Mouse (Mus musculus) midbrain, embryonic 15.5 days (tissue): ENCODE results near the gene Fanca. TPM values are rescaled to one million over a fixed set of nuclear protein-coding genes. Genes with fewer than 3 reads are reported as not detected.

ENCODE experiments used
- ATAC-seq: fragments of 200-750 bp; cut with Nextera tagmentation; replicated peaks from 2 replicates; pipeline ENCODE4 v1.8.0; 2017; ENCODE audit warnings: moderate TSS enrichment
- H3K27ac ChIP-seq: fragments of 300-500 bp; sonication (generic); 2 replicates; pipeline ENCODE4 v1.5.1; 2015; ENCODE audit warnings: mild to moderate bottlenecking, inconsistent platforms
- H3K27me3 ChIP-seq: fragments of 300-500 bp; sonication (generic); replicated peaks from 2 replicates; pipeline ENCODE4 v1.6.1; 2015; ENCODE audit warnings: inconsistent platforms
- H3K36me3 ChIP-seq: fragments of 300-500 bp; sonication (generic); replicated peaks from 2 replicates; pipeline ENCODE4 v1.6.1; 2015; ENCODE audit warnings: inconsistent platforms
- H3K4me1 ChIP-seq: fragments of 300-500 bp; sonication (generic); 2 replicates; pipeline ENCODE4 v1.6.1; 2015; ENCODE audit warnings: inconsistent platforms
- H3K4me2 ChIP-seq: fragments of 300-500 bp; sonication (generic); 2 replicates; pipeline ENCODE4 v1.6.1; 2015; ENCODE audit warnings: inconsistent platforms, mild to moderate bottlenecking, moderate library complexity
- H3K4me3 ChIP-seq: fragments of 300-500 bp; sonication (generic); 2 replicates; pipeline ENCODE4 v1.5.1; 2015; ENCODE audit warnings: mild to moderate bottlenecking, inconsistent platforms
- H3K9ac ChIP-seq: fragments of 300-500 bp; sonication (generic); 2 replicates; pipeline ENCODE4 v1.6.1; 2015; ENCODE audit warnings: mild to moderate bottlenecking, inconsistent platforms
- H3K9me3 ChIP-seq: fragments of 300-500 bp; sonication (generic); 2 replicates; pipeline ENCODE4 v1.6.1; 2016; ENCODE audit warnings: inconsistent platforms
- WGBS: fragments of 180-500 bp; shearing (Covaris S2); methylation state at CpG from one replicate; pipeline ENCODE4 v1.1.7; 2015; ENCODE audit warnings: mixed read lengths; 5-methylcytosine and 5-hydroxymethylcytosine counted together
- polyA plus RNA-seq: library from polyadenylated mRNA; unstranded; fragments of >200 nt; fragmentation: Nextera tagmentation; extraction: Ambion mirVana; gene quantifications from 2 replicates; pipeline ENCODE4 v1.2.1, GENCODE M21; 2015

The Fanca gene
- polyA plus RNA-seq, 1 experiment from 2014 or later, result 6.4 TPM

DNA sequence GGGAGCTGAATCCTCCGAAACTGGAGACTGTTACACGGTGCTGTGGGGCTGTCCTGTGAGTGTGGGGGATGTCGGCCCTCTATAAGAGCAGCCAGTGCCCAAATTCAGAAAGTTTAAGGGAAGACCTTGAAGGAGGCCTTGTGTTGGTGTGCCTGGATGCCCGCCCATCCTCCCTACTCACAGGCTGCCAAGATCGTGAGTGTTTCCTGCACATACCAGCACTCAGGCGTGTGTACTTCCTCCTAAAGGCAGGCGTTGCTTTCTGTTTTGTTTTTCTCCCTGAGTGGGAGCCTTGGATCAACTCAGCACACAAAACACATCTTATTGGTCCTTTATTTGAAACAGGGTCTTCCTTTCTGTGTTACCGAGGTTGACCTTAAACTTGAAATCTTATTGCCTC, 23.9 kb upstream of the Fanca start:
- H3K27me3 ChIP-seq, result no peaks in the 10 kb centered on the region
- no peak overlapping the region for H3K27ac ChIP-seq
- no peak overlapping the region for H3K9ac ChIP-seq
- H3K4me1 ChIP-seq, result no peaks in the 10 kb centered on the region
- H3K36me3 ChIP-seq, result 0 out of 2 replicates have a peak, but pooled peaks cover 4% of the 10 kb centered on the region
- no peak for ATAC-seq
- WGBS, result 87% methylated on average over 8 of the region's 8 CpGs
- H3K4me3 ChIP-seq, result no peak overlapping the region
- H3K4me2 ChIP-seq, result no peak overlapping the region
- no peaks in the 10 kb centered on the region for H3K9me3 ChIP-seq

DNA sequence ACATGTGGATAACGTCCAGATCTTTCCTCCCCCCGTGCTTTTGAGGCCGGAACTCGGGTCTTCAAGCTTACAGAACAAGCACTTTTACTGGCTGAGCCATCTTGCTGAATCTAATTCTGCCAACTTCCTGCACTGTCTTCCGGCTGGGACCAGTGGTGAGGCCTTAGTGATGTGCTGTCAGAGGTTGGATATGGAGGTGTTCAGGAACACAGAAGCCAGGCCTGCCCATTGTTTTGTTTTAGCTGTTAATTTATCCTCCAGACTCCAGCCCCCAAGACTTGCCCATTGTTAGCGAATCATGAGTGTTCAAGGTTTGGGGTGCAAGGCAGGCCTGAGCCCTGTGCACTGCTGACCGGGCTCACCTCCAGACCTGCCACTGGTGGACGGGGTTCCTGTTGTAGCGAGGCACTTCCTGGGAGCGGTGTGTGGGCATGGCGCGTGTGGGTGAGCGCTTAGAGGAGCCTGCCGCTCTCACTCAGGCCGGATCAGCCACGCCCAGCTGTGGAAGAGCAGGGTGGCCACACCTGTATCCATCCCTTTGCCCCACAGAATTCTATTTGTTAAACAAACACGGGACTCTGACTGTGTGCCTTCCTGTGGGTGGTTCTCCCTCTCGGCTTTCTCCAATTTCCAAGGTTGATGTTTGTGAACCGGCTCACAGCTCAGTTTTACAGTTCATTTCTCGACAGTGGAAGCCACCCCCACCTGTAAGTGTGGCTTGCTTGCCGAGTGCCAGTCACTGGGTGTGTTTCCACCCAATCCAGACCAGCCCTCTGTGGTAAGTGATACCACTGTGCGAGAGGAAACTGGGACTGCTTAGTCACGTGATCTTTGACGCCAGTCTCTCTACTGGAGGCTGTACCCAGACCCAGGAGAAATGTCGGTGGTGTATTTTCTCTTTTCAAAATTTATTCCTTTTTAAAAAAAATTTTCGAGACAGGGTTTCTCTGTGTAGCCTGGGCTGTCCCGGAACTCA, 23.0 kb upstream of the Fanca start:
- no peak for ATAC-seq
- 90% methylated on average over 27 of the region's 27 CpGs for WGBS
- H3K4me1 ChIP-seq, result no peaks in the 10 kb centered on the region
- no peak overlapping the region for H3K4me3 ChIP-seq
- no peaks in the 10 kb centered on the region for H3K27me3 ChIP-seq
- H3K4me2 ChIP-seq, result no peak overlapping the region
- no peak overlapping the region for H3K27ac ChIP-seq
- H3K9me3 ChIP-seq, result no peaks in the 10 kb centered on the region
- 0 out of 2 replicates have a peak, but pooled peaks cover 4% of the 10 kb centered on the region for H3K36me3 ChIP-seq
- H3K9ac ChIP-seq, result no peak overlapping the region

DNA sequence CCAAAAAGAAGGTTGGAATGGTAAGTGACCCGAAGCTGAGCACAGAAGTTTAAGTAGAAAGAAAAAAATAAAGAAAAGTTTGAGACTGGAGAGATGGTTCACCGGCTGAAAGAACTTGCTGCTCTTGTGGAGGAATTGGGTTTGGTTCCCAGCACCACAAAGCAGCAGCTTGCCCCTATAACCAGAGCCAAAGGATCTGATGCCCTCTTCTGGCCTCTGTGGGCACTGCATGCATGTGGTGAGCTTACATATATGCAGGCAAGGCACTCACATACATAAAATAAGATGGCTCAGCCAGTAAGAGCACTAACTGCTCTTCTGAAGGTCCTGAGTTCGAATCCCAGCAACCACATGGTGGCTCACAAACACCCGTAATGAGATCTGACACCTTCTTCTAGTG, 21.7 kb upstream of the Fanca start:
- Histone ChIP-seq H3K4me2 (no peak overlapping the region), H3K4me3 (no peak overlapping the region), H3K9ac (no peak overlapping the region), H3K4me1 (peaks cover 4% of the 10 kb centered on the region; the same call in 1 of the 2 replicates), H3K27ac (no peak overlapping the region), H3K36me3 (0 out of 2 replicates have a peak, but pooled peaks cover 4% of the 10 kb centered on the region), H3K9me3 (no peaks in the 10 kb centered on the region), H3K27me3 (no peaks in the 10 kb centered on the region)
- ATAC-seq, result no peak
- WGBS, result 89% methylated on average over 4 of the region's 4 CpGs

DNA sequence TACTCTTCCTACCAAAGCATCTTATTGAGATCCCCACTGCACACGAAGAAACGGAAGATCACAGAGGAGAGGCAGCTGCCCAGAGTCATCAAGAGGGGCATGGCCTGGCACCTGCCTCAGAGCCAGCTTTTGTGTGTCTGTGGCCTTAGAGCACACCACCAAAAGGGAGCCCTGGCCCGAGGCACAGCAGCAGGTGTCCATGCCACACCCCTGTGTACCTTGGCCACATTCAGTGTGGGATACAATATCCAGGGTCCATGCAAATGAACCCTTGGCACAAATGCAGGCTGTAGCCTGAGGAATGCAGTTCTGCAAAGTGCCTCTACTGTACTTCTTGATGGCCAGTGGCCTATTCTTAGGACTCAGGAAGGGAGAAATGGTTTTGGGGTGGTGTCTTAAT, 19.1 kb upstream of the Fanca start:
- no peak for ATAC-seq
- H3K27me3 ChIP-seq, result no peaks in the 10 kb centered on the region
- WGBS, result 91% methylated on average over 3 of the region's 3 CpGs
- no peak overlapping the region for H3K4me2 ChIP-seq
- 0 out of 2 replicates have a peak, but pooled peaks cover 4% of the 10 kb centered on the region for H3K36me3 ChIP-seq
- peaks cover 21% of the 10 kb centered on the region for H3K4me1 ChIP-seq
- no peak overlapping the region for H3K9ac ChIP-seq
- no peaks in the 10 kb centered on the region for H3K9me3 ChIP-seq
- no peak overlapping the region for H3K27ac ChIP-seq
- H3K4me3 ChIP-seq, result no peak overlapping the region

DNA sequence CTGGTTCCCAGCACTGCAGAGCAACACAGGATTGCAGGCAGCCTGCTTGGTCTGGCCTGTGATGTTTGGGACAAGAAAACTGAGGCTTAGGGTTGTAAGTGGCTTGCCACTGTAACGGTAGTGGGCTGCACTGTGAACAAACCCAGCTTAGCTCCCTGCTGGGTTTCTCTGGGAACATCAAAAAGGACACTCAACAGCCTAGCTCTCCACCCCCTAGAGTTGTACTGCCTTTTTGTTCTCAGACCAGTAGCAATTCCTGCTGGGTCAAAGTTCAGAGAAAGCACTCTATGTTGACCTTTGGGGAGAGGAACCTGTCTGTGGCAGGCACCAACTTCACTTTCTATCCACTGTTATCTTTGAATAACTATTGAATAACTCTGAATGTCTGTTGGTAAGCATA, 16.1 kb upstream of the Fanca start:
- no peak for ATAC-seq
- peak overlapping the region; percentile 65 for H3K4me3 ChIP-seq

DNA sequence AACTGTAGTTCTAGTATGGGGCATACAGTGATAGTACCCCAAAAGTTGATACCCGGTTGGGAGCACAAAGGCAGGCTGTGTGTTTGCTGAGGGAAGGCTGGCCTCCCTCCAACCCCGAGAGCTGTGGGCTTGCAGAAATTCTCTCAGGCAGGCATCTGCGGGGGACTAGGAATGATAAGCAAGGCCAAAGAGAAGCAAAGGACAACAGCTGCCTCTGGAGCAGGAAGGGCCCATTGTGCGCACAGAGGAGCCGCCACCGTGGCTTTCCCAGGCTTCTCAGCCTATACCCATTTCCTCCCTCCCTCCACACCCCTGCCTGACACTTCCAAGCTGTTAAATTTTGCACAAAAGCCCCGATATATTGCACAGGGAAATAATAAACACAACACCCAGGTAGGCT, 15.5 kb upstream of the Fanca start:
- WGBS, result 0% methylated on average over 7 of the region's 7 CpGs
- peak overlapping the region; percentile 79 for H3K4me2 ChIP-seq
- H3K27me3 ChIP-seq, result no peaks in the 10 kb centered on the region
- no peaks in the 10 kb centered on the region for H3K9me3 ChIP-seq
- peak overlapping the region; percentile 73 for H3K9ac ChIP-seq
- peaks cover 32% of the 10 kb centered on the region for H3K4me1 ChIP-seq
- peak overlapping the region; percentile 91 for H3K27ac ChIP-seq
- no peaks in the 10 kb centered on the region for H3K36me3 ChIP-seq
- ATAC-seq, result no peak
- H3K4me3 ChIP-seq, result peak overlapping the region; percentile 65

More for the DNA sequence above, 16.1 kb upstream of the Fanca start:
- H3K9me3 ChIP-seq, result no peaks in the 10 kb centered on the region
- 0% methylated on average over 1 of the region's 1 CpGs for WGBS
- H3K27me3 ChIP-seq, result no peaks in the 10 kb centered on the region
- peak overlapping the region; percentile 91 for H3K27ac ChIP-seq
- peak overlapping the region; percentile 73 for H3K9ac ChIP-seq
- H3K4me2 ChIP-seq, result peak overlapping the region; percentile 79
- no peaks in the 10 kb centered on the region for H3K36me3 ChIP-seq
- peaks cover 32% of the 10 kb centered on the region for H3K4me1 ChIP-seq

DNA sequence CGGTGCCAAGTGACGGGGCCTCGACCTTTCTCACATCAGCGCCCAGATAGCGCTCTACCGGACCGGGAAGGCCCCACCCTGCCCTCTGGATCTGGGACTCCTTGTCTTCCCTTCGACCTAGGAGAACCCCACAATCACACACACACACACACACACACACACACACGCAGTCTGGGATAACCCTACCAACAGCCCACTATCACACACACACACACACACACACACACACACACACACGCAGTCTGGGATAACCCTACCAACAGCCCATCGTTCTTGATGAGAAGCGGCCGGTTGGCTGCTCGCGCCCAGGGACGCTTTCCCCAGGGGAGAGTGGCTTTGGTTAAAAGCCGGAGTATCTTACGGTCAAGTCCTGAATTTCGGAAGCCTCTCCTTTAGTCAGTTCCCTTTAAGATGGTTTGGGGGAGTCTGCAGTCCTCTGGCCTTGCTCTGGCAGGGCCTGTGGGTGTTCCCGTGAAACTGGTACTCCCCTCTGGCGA, 14.8 kb upstream of the Fanca start:
- H3K9ac ChIP-seq, result peak overlapping the region; percentile 73
- H3K36me3 ChIP-seq, result no peaks in the 10 kb centered on the region
- peak overlapping the region; percentile 79 for H3K4me2 ChIP-seq
- peaks cover 32% of the 10 kb centered on the region for H3K4me1 ChIP-seq
- peak overlapping the region; percentile 65 for H3K4me3 ChIP-seq
- H3K27ac ChIP-seq, result peak overlapping the region; percentile 91
- no peaks in the 10 kb centered on the region for H3K9me3 ChIP-seq
- 2% methylated on average over 20 of the region's 21 CpGs for WGBS
- ATAC-seq, result peak; percentile 54
- no peaks in the 10 kb centered on the region for H3K27me3 ChIP-seq

DNA sequence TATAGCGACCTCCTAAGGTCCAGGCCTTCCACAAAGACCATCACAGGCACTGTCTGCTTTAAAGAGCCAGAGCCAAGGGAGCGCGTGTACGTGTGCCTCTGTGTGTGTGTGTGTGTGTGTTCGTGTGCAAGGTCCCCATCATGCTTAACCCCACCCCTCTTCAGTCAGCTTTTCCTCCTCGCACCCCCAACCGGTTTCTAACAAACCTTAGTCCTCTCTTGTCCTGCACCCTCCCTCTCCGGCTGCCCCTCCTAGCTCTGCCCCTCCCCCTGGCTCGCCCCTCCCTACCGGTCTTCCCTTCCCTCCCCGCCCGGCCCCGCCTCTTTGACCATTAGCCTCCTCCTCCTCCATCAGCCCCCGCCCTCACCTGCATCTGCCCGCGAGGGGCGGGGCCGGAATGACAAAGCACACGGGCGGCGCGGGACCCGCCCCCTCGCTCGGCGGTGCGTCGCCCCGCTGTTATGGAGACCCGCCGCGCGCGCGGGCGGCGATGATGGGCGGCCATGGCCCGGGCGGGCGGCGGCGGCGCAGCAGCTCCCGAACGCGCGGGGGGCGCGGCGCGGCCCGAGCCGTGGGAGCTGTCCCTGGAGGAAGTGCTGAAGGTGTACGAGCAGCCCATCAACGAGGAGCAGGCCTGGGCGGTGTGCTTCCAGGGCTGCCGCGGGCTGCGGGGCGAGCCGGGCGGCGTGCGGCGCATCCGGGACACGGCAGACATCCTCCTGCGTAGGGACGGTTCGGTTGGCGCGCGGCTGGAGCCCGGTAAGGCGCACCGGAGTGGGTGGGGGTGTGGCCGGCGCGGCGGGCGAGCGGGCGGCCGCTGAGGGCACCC, 14.1 kb upstream of the Fanca start, which contains the start of gene Spire2:
Gene Spire2, plus strand, starts transcription at position 452 of the 829 bp plus-strand sequence.
- no peaks in the 10 kb centered on the region for H3K9me3 ChIP-seq
- ATAC-seq, result peak; percentile 88
- peak within 1 kb of the TSS; percentile 79 for H3K4me2 ChIP-seq
- H3K27me3 ChIP-seq, result no peaks in the 10 kb centered on the region
- under 1% methylated on average over 78 of the region's 85 CpGs for WGBS
- H3K9ac ChIP-seq, result peak within 1 kb of the TSS; percentile 73
- H3K4me3 ChIP-seq, result peak within 1 kb of the TSS; percentile 65
- peaks cover 32% of the 10 kb centered on the region for H3K4me1 ChIP-seq
- peak within 1 kb of the TSS; percentile 91 for H3K27ac ChIP-seq
- H3K36me3 ChIP-seq, result no peaks in the 10 kb centered on the region

DNA sequence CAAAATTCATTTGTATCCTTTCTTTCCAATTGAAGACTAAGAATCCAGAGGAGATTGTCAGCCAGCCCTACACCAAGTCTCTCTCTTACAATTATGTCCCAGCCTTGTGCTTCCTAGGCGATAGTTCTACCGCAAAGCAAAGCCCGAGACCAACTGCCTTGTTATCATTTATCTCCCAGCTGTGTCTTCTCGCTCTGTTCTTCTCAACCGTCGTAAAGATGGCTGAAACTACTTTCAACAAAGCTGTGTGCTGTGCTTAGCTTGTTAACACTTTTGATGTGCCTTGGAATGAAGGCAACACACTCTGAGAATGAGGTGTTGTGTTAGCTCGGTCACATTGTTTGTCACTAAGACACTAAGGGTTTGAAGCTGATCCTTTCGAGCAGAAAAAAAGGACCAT, 13.4 kb upstream of the Fanca start:
- Histone ChIP-seq H3K4me3 (peak overlapping the region; percentile 65), H3K36me3 (no peaks in the 10 kb centered on the region), H3K9ac (peak overlapping the region; percentile 73), H3K27ac (peak overlapping the region; percentile 91), H3K9me3 (no peaks in the 10 kb centered on the region), H3K27me3 (no peaks in the 10 kb centered on the region), H3K4me1 (peaks cover 32% of the 10 kb centered on the region), H3K4me2 (peak overlapping the region; percentile 79)
- ATAC-seq, result no peak; the same call in 1 of the 2 replicates
- WGBS, result 24% methylated on average over 8 of the region's 8 CpGs

DNA sequence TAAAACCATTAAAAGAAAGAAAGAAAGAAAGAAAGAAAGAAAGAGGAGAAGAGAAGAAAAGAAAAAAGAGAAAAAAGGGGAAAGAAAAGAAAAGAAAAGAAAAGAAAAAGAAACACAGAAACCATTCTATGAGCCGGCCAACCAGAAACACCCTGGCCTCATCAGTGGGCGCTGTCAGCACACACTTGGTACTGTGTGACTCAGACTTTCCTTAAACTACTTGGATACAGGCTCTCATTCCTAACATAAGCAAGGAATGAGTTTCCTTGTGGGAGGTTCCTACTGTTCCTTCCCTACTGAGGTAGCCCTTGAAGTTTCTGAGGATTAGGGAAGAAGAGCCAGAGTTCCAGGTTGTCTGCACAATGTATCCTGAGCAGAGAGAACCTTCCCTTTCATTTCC, 12.9 kb upstream of the Fanca start:
- Histone ChIP-seq H3K27ac (peak overlapping the region; percentile 91), H3K9ac (no peak overlapping the region), H3K4me2 (peak overlapping the region; percentile 79), H3K4me1 (peaks cover 32% of the 10 kb centered on the region), H3K27me3 (no peaks in the 10 kb centered on the region), H3K4me3 (peak overlapping the region; percentile 65), H3K9me3 (no peaks in the 10 kb centered on the region), H3K36me3 (no peaks in the 10 kb centered on the region)
- 83% methylated on average over 2 of the region's 2 CpGs for WGBS
- no peak for ATAC-seq

DNA sequence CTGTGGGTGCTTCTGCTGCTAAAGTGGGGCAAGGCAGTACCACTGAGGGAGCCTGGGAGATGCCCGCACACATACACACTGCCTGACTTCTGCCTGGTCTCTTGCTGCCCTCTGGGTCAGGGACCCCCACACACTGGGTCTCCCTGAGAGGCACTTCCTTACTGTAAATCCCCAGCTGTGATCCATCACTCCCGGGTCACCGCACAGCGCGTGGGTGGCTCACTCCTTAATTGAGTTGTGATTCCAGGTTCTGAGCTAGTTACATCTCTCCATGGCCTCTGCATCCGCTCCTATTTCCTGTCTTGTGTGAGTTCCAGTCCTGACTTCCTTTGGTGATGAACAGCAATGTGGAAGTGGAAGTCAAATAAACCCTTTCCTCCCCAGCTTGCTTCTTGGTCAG, 12.3 kb upstream of the Fanca start:
- no peak overlapping the region for H3K9ac ChIP-seq
- H3K4me1 ChIP-seq, result peaks cover 30% of the 10 kb centered on the region
- H3K27ac ChIP-seq, result no peak overlapping the region; the same call in 1 of the 2 replicates
- no peaks in the 10 kb centered on the region for H3K27me3 ChIP-seq
- no peak for ATAC-seq
- H3K36me3 ChIP-seq, result no peaks in the 10 kb centered on the region
- H3K9me3 ChIP-seq, result no peaks in the 10 kb centered on the region
- whole genome bisulfite sequencing, result 85% methylated on average over 6 of the region's 6 CpGs
- H3K4me3 ChIP-seq, result no peak overlapping the region
- no peak overlapping the region for H3K4me2 ChIP-seq

DNA sequence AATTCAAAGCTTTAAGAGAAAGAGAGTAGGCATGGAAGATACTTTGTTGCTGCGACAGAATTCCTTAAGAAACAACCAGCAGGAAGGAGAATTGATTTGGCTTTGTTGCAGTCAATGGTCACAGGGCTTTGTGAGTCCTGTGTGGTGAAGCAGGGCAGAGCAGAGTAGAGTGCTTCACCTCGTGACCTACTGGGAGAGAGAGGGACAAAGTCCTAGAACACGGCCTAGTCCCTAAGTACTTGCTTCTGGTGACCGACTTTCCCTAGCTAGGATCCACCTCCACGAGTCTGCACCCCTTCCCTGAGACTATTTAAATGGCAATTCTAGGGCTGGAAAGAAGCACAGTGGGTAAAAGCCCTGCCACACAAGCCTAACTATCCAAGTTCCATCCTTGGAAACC, 11.6 kb upstream of the Fanca start:
- no peak overlapping the region for H3K4me3 ChIP-seq
- no peak for ATAC-seq
- H3K4me1 ChIP-seq, result peaks cover 27% of the 10 kb centered on the region
- H3K9me3 ChIP-seq, result no peaks in the 10 kb centered on the region
- no peaks in the 10 kb centered on the region for H3K27me3 ChIP-seq
- H3K36me3 ChIP-seq, result no peaks in the 10 kb centered on the region
- H3K4me2 ChIP-seq, result no peak overlapping the region
- no peak overlapping the region for H3K27ac ChIP-seq
- 54% methylated on average over 5 of the region's 5 CpGs for WGBS
- H3K9ac ChIP-seq, result no peak overlapping the region
